ENCODE assay signal across 9 mouse cellular contexts in genomic region chr14:46722031-46722430, GRCm38 (mm10). TPM values are rescaled to one million over a fixed set of nuclear protein-coding genes. Genes with fewer than 3 reads are reported as not detected.
DNase-seq lines count a peak whose midpoint lies in the region; ATAC-seq lines count a peak whose summit lies in the region.
"Had no signal": no experiment of that assay in that cellular context is flagged by ENCODE, and none has a peak within 500 bp of the region (broad histone marks: within the 10 kb centered on the region; RNA-seq: fewer than 3 reads in every experiment).

No protein-coding gene starts in this region.

- DNase-seq in cerebellum, postnatal 14 days = peak; percentile 14 to 46
- DNase-seq in cerebellum, adult 9-11 months = no peak
- DNase-seq in right cerebral cortex, postnatal 4 days = peak; percentile 20
- DNase-seq in right cerebral cortex, adult 18-20 months = no peak
- DNase-seq in heart, postnatal 14 days = peak; percentile 35 to 55
- DNase-seq in cerebellum, adult 11-12 months = no peak
- no peak for DNase-seq in thymus, adult 18-20 months

- no peaks in the 10 kb centered on the region for H3K27me3 ChIP-seq in lung, embryonic 15.5 days
- H3K27me3 ChIP-seq: neural tube, embryonic 12.5 days had no signal

- no peak overlapping the region for H3K9ac ChIP-seq in lung, embryonic 15.5 days
- H3K9ac ChIP-seq: neural tube, embryonic 12.5 days had no signal

- H3K36me3 ChIP-seq in lung, embryonic 15.5 days = no peaks in the 10 kb centered on the region
- H3K36me3 ChIP-seq: neural tube, embryonic 12.5 days had no signal

- intact Hi-C loops in heart, postnatal 14 days (cut with DNase I) = loop anchor here (5.0 kb wide), 2 partner anchors 335 to 950 kb away; no protein-coding TSS in a partner anchor

- ATAC-seq in lung, embryonic 15.5 days (ENCODE audit: borderline replicate concordance, extremely low read depth, low FRiP score, low TSS enrichment) = peak; percentile 20; the same call in 1 of the 2 replicates

- peaks cover 5% of the 10 kb centered on the region; the same call in 1 of the 2 replicates for H3K4me1 ChIP-seq in lung, embryonic 15.5 days
- H3K4me1 ChIP-seq: neural tube, embryonic 12.5 days had no signal

- H3K4me3 ChIP-seq in lung, embryonic 15.5 days = no peak overlapping the region
- H3K4me3 ChIP-seq: neural tube, embryonic 12.5 days had no signal

- H3K27ac ChIP-seq in lung, embryonic 15.5 days = no peak overlapping the region
- H3K27ac ChIP-seq: neural tube, embryonic 12.5 days had no signal

- WGBS in lung, embryonic 15.5 days = 19% methylated on average over 5 of the region's 5 CpGs

- H3K4me2 ChIP-seq in lung, embryonic 15.5 days = no peak overlapping the region
- H3K4me2 ChIP-seq: neural tube, embryonic 12.5 days had no signal

- H3K9me3 ChIP-seq in lung, embryonic 15.5 days = no peaks in the 10 kb centered on the region
- H3K9me3 ChIP-seq: neural tube, embryonic 12.5 days had no signal

RNA-seq across cellular contexts. Expression of gene Cdkn3, which starts 38.3 kb away (rescaled TPM):
- total RNA-seq in heart, postnatal 14 days (2021) = 1 to 10 TPM; 2.9 to 4.8 TPM
- polyA plus RNA-seq in lung, embryonic 15.5 days (2015; fragmentation: Nextera tagmentation; extraction: Ambion mirVana) = 64.3 and 70.4 TPM in 2 replicates

Comparison
In these comparisons a context has a peak if more than half of its experiments do, and no peak if none do; other contexts are left out.
1. DNase-seq: peak in cerebellum, postnatal 14 days (2 of 2), right cerebral cortex, postnatal 4 days (single experiment) and heart, postnatal 14 days (2 of 2); none in cerebellum, adult 9-11 months (single experiment), right cerebral cortex, adult 18-20 months (single experiment), cerebellum, adult 11-12 months (single experiment) and thymus, adult 18-20 months (0 of 2).